Mouse (Mus musculus) left cerebral cortex, adult 18-20 months (tissue): Measurements from ENCODE around the gene Gm44965. TPM values are rescaled to one million over a fixed set of nuclear protein-coding genes. Genes with fewer than 3 reads are reported as not detected.

Experiments used
- DNase-seq, 2 experiments: peaks; one replicate each; pipeline ENCODE4 v3.0.0; 2021 to 2022; ENCODE audit warnings: low spot score in 2 of 2, mixed read lengths in 1 of 2
- total RNA-seq, 2 experiments: library from RNA; stranded (reverse); gene quantifications; 2 replicates each; pipeline ENCODE4 v1.2.3; 2021

The Gm44965 gene
- total RNA-seq, 2 experiments from 2014 or later: not detected

DNA sequence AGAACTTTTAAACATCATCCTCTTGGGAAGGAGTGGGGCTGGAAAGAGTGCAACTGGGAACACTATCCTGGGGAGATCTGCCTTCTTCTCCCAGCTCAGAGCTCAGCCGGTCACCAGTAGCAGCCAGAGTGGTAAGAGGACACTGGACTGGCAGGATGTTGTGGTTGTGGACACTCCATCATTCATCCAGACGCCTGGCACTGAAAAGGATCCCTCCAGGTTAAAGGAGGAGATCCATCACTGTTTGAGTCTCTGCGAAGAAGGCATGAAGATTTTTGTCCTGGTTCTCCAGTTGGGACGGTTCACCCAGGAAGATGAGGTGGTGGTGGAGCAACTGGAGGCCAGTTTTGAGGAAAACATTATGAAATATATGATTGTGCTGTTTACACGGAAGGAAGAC lies 65.0 kb downstream of the Gm44965 start:
- no peak for DNase-seq

GRCm38 (mm10) chr6:48664750-48665149 lies 71.0 kb downstream of the Gm44965 start:
- no peak for DNase-seq

- no peak for DNase-seq
Observed at GRCm38 (mm10) chr6:48665471-48665870, 71.7 kb downstream of the Gm44965 start.

- DNase-seq: no peak
Observed at GRCm38 (mm10) chr6:48666159-48666586, 72.4 kb downstream of the Gm44965 start.

DNA sequence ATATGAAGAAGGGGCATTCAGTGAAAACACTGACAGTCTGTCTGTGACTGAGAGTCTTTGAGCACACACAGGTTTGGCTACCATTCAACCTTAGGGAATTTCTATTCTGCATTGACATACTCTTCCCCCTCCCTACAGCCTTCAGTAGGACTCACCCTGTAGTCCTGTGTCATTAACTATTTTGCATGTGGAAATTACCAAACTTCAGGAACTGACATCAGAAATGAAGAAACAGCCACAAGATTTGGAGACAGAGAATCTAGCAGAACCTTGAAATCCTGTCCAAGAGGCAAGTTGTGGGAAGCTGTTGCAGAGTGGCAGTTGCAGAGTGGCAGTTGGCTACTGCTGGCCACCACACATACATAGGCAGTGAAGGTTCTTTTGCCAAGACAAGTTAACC lies 74.3 kb downstream of the Gm44965 start:
- no peak for DNase-seq

Other genes with a start within 250 kb of the Gm44965 start
- 10 to 100 TPM; 45.9 to 47.5 TPM for gene Krba1, start 198.4 kb upstream of the Gm44965 start, total RNA-seq
- 10 to 100 TPM; 30.9 to 31.6 TPM for gene Zfp467, start 148.1 kb upstream of the Gm44965 start, total RNA-seq
- gene Sspo, start 145.7 kb upstream of the Gm44965 start, total RNA-seq: 1 to 10 TPM in 1 of 2 experiments, under 1 TPM in 1; 0.16 to 1.1 TPM
- 100 to 1,000 TPM; 423 to 437 TPM for gene Atp6v0e2, start 56.3 kb upstream of the Gm44965 start, total RNA-seq
- 10 to 100 TPM; 35.4 to 40.3 TPM for gene Lrrc61, start 39.1 kb upstream of the Gm44965 start, total RNA-seq
- 10 to 100 TPM; 12.0 to 14.4 TPM for gene Rarres2, start 21.2 kb upstream of the Gm44965 start, total RNA-seq
- gene Gm45021, start 4.3 kb upstream of the Gm44965 start, total RNA-seq: not detected
- gene Repin1, start 58 bp upstream of the Gm44965 start, total RNA-seq: 10 to 100 TPM; 55.0 to 58.6 TPM
- gene Zfp775, start 8.1 kb downstream of the Gm44965 start, total RNA-seq: 1 to 10 TPM; 6.0 to 8.1 TPM
- 10 to 100 TPM; 15.9 to 16.0 TPM for gene AI854703, start 32.8 kb downstream of the Gm44965 start, total RNA-seq
- gene Gimap8, start 53.3 kb downstream of the Gm44965 start, total RNA-seq: under 1 TPM; 0.91 to 0.93 TPM
- under 1 TPM; 0.70 to 0.80 TPM for gene Gimap9, start 82.2 kb downstream of the Gm44965 start, total RNA-seq
- under 1 TPM; 0.28 to 0.75 TPM for gene Gimap4, start 90.6 kb downstream of the Gm44965 start, total RNA-seq
- gene Gimap6, start 114.3 kb downstream of the Gm44965 start, total RNA-seq: 1 to 10 TPM; 3.6 to 4.1 TPM
- 1 to 10 TPM in 1 of 2 experiments, not detected in 1; 2.3 TPM for gene Gm28053, start 124.7 kb downstream of the Gm44965 start, total RNA-seq
- gene Gimap7, start 124.7 kb downstream of the Gm44965 start, total RNA-seq: not detected
- 1 to 10 TPM; 2.1 to 2.3 TPM for gene Gimap1, start 145.1 kb downstream of the Gm44965 start, total RNA-seq
- 1 to 10 TPM in 1 of 2 experiments, under 1 TPM in 1; 0.89 to 1.4 TPM for gene Gimap5, start 152.3 kb downstream of the Gm44965 start, total RNA-seq
- gene Gimap3, start 176.9 kb downstream of the Gm44965 start, total RNA-seq: not detected
- gene Tmem176a, start 247.0 kb downstream of the Gm44965 start, total RNA-seq: 10 to 100 TPM; 28.9 to 40.9 TPM
- 10 to 100 TPM; 55.5 to 58.5 TPM for gene Tmem176b, start 247.6 kb downstream of the Gm44965 start, total RNA-seq